Mouse (Mus musculus) retina, postnatal 7 days (tissue): ENCODE results near the gene Ugt2a1.
"Not testable (repeated sequence)": the region's sequence is repeated elsewhere in the genome, so short reads cannot be mapped to it uniquely, and the experiment has no call there.

Experiments used
- DNase-seq: peaks from one replicate; pipeline ENCODE4 v3.0.0-alpha.2; 2012; ENCODE audit warnings: low read depth, low spot score

The Ugt2a1 gene

GRCm38 (mm10) chr5:87490771-87491170 is at the start of gene Ugt2a1:
Gene Ugt2a1, minus strand, starts transcription at chr5:87490871.
- DNase-seq, result no peak

DNA sequence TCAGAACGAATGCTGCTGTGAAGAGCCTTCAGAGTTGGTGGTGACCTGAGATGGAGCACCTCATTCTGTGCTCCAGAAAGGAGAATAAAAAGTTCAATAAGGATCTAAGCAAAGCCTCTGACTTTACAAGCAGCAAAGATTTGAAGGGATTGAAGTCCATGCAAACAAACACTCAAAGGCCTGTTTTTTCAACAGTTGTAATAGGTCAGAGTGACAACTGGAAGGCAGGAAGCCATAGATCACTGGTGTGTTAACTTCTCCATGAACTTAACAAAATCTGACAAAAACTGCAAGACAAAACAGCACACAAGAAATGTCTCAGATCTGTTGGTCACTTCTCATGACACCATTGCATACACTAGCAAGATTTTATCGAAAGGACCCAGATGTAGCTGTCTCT is 47.4 kb upstream of the Ugt2a1 start, which contains the start of gene Sult1b1:
Gene Sult1b1, minus strand, starts transcription at position 85 of the 400 bp plus-strand sequence.
- DNase-seq, result no peak

DNA sequence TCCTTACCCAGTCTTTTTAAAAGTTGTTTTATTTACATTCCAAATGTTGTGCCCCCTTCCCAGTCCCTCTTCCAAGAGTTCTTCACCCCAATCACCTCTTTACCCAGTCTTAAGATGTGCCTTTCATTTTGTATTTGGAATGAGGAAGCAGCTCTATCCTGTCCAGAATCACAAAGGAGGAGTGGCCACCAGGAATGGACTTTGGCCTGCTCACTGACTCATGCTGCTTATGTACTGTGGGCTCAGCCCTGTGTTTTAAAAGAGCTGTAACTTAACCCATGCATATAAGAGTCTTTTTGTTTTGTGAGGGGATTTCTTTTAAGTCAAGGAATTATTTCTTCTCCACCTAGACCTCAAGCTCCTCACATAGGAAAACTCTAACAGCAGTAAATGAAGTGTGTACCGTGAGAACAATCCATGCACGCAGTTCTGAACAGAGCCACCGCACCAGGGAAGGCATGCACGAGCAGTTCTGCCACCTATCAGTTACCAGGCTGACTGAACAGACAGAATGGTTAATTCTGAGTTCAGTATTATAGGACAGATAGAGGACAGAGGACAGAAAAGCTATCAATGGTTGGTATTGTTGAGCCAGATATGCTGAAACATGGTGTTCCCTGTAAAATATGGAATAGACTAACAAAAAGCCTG is 45.4 kb upstream of the Ugt2a1 start:
- DNase-seq, result no peak

DNA sequence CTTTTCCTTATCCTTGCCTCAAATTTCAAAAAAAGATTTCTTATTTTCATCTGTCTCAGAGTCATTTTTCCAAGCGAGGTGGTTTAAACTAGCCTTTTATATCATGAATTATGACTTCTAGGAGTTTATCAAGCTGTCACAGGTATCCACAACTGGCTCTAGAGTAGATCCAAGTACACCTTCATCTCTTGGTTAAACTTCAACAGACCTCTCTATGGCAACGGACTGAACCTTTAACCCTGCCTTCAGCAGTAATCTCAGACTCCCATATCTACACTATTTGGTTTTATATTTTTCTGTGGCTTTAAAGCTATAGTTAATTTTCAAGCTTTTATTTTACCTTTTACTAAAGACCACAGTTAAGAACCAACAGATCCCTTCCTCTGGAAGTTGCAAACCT is 41.6 kb upstream of the Ugt2a1 start:
- DNase-seq, result no peak

- DNase-seq, result not testable (repeated sequence)
These were observed 32.9 kb upstream of the Ugt2a1 start for GRCm38 (mm10) chr5:87523561-87523960.

- DNase-seq, result no peak
These were observed 15.2 kb upstream of the Ugt2a1 start for GRCm38 (mm10) chr5:87505776-87506458.

DNA sequence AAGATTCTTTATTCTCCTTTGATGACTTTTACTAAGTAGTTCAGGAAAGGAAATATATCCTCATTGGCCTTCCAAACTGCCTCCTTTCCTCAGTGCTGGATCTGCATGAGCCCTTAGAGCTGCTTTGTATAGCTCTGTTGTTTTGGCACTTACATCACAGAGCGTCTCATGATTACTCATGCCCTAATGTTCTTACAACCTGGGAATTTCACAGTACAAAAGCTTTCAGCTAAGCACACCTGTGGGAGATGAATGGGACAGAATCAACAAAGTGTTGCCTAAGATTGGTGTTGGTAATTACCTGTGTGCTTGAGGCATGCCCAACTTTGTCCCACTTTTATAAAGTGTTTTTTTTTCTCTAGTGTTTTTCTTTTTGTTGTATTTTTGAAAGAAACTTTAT is 12.0 kb upstream of the Ugt2a1 start:
- DNase-seq, result no peak

DNA sequence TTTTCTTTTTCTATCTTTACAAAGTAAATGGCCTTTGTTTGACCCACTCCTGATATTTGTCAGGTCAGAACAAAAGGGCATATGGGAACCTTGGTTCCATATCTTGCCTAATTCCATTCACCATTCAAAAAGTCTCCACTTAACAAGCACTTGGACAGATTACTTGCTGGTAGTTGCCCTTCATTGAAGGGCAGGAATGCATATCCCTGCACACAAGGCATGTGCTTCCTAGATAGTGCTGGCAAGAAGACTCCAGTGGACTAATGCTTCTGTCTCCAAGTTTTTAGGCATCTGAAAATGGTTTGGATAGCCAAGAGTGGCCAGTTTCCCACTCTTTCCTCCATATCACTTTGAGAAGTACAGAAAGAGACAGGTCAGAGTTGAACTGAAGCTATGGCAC is 8.7 kb upstream of the Ugt2a1 start:
- DNase-seq, result no peak

DNA sequence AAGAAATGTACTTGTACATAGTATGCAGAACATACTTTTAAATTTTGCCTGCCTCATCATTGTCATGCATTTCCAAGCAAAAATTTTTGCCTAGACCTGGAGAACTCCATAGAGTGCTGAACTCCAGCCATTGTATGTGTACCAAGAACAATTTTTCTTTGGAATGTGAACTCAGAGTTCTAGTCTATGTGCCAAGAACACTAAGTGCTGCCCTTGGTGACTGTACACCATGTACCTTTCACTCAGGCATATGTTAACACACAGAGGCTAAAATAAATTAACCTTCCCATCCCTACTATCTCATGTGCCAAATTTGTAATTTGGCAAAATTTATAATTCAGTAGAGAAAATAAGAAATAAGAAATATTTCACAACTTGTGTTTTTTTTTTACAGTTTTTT is 8.3 kb upstream of the Ugt2a1 start:
- DNase-seq, result no peak

DNA sequence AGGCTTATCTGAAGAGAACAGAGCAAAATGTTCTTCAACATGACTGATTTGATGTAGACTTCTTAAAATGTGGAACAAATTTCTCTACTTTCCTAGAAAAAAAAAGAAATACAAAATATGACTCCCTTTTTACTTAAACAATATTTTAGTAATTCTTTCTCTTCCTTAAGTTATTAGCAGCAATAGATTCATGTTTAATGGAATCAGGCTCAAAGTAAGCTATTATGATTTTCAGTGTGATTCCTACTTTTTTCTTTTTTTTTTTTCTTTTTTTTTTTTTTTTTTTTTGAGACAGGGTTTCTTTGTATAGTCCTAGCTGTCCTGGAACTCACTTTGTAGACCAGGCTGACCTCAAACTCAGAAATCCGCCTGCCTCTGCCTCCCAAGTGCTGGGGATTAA is 4.0 kb downstream of the Ugt2a1 start, which contains the start of gene Gm43638:
Gene Gm43638, minus strand, starts transcription at position 101 of the 400 bp plus-strand sequence.
- DNase-seq, result not testable (repeated sequence)

DNA sequence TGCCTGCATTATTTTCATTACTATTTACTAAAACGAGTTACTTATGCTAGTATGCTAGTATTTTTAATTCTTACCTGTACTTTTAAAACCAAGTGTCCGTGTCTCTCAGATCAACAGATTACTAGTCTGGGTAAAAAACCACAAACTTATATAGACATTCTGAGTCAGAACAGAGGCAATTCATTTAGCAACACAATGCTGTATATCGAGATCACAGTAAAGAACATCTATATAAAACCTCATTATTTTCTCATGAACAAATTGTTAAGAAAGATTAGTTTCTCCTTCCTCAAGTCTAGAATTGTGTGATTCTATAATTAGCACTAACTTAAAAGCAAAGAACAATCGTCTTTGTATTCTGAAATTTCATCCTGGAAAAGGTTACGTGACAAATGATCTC is 8.5 kb downstream of the Ugt2a1 start, which contains the start of gene Ugt2a2:
Gene Ugt2a2, minus strand, starts transcription at position 101 of the 400 bp plus-strand sequence.
- DNase-seq, result no peak

DNA sequence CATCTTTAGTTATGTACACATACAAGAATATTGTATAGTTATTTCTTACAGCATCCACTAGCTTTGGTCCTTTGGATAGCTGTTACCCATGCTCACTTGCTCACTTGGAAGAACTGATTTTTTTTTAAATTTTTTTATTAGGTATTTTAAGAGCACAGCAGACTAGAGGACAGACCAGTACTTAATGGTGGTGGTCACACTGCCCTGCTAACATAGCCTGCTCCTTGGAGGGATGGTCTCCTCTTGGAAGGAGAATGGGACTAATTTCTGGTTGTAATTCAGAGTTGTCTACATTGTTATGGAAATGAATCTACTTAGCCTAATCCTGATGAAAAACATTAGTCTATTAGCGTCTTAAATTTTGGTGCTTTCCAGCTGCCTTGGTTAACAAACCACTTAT is 31.9 kb downstream of the Ugt2a1 start:
- DNase-seq, result no peak

- DNase-seq, result no peak
These were observed 33.0 kb downstream of the Ugt2a1 start for GRCm38 (mm10) chr5:87457701-87458100.

GRCm38 (mm10) chr5:87456216-87456850 is 34.3 kb downstream of the Ugt2a1 start:
- DNase-seq, result no peak

DNA sequence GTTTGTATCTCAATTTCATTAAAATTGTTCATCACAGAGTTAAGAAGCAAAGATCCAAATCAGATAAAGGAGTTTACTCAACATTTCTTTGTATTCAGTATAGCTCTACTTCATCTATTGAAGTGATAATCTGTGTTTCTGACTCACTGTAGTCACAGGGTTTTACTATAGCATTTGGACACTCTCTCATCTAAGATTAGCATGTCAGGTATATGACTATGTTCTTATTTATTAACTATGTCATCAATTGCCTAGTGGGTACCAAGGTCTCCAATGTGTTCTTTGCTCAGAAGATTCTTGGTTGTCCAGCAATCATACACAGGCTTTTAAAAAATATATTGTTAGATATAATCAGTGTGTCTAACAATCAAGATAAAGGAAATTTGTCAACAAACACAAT is 35.2 kb downstream of the Ugt2a1 start:
- DNase-seq, result no peak

DNA sequence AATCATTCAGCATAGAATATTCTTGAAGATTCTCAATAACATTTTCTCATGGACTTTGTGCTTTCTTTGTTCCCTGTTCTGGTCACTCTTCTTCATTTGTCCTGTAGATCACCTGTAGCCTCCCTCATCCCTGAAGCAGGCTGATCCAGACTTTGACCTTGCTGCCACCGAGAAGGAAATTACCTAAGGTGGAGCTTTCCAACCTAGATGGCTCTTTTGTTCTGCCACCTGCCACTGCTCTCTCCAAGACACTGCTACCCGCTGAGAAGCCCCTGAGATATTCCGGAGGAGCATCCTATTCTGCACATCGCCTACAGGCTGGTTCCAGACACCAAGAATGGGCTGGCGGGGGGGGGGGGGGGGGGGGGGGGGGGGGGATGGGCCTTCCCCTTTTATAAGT is 38.2 kb downstream of the Ugt2a1 start:
- not testable (repeated sequence) for DNase-seq

DNA sequence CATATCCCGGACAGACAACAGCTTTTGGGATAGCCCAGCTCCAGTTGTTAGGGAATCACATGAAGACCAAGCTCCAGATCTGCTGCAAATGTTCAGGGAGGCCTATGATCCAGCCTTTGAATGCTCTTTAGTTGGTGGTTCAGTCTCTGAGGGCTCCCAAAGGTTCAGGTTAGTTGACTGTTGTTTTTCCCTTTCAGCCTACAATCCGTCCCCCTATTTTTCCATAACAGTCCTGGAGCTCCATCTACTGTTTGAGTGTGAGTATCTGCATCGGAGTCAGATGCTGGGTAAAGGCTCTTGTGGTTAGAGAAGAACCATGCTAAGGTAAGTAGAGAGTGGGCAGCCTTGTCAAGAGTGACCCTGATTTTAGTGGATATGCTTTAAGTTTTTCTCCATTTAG is 54.4 kb downstream of the Ugt2a1 start:
- no peak for DNase-seq

DNA sequence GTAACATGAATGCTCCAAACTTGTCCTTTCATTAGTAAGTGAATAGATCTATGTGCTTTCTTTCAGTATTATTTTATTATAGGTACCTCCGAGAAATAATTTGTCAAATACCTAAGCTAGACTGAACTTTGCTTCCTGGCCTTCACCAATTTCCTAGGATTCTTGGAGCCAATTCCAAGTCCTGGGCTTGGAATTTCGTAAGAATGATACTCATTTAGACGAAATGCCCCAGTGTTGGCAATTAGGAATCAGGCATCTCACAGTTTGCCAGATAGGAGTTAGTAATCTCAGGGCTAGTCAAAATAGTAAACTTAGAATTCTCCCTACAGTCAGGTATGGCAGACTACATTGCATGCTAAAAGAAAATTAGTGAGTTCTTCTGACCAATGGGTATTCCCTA is 65.0 kb downstream of the Ugt2a1 start:
- no peak for DNase-seq

DNA sequence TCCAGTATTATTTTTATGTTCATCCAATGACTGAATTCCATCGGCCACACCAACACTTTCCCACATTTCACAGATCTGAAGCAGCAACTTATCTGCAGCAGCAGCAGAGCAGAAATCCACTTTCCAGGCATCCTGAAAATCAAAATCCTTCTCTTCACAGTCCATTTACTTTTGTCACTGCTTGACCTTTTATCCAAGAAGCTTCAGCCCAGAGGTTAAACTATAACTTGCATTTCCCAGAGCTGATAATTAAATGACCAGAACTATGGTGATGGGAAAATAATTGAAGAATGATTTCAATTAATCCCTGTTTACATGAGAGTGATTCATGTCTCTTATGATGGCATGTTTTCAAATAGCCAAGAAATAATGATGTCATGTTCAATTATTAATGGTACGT is 66.6 kb downstream of the Ugt2a1 start, which contains the start of gene Ugt2b38:
Gene Ugt2b38, minus strand, starts transcription at position 163 of the 400 bp plus-strand sequence.
- DNase-seq, result not testable (repeated sequence)
